Mouse (Mus musculus): ENCODE results near the gene Ddx39b. TPM values are rescaled to one million over a fixed set of nuclear protein-coding genes. Genes with fewer than 3 reads are reported as not detected.
A peak's percentile ranks its signal among the peaks of the same experiment; 100 is the strongest.

Ddx39b gene
- polyA plus RNA-seq, 1 experiment from 2014 or later = 523 TPM

GRCm38 (mm10) chr17:35257824-35258491, 16.4 kb downstream of the Ddx39b start:
- Histone ChIP-seq H3K4me1 (0 out of 2 replicates have a peak, but pooled peaks cover 5% of the 10 kb centered on the region), H3K9me3 (no peaks in the 10 kb centered on the region), H3K9ac (no peak overlapping the region; the same call in 1 of the 2 replicates), H3K4me3 (peak overlapping the region; percentile 18), H3K36me3 (peaks cover 9% of the 10 kb centered on the region), H3K27ac (no peak overlapping the region), H3K4me2 (peak overlapping the region; percentile 42), H3K27me3 (peaks cover 10% of the 10 kb centered on the region; the same call in 1 of the 2 replicates)
- WGBS = 14% methylated on average over 17 of the region's 17 CpGs
- ATAC-seq (ENCODE audit: borderline replicate concordance, extremely low read depth, low FRiP score, low TSS enrichment) = no peak

- Histone ChIP-seq H3K4me2 (peak overlapping the region; percentile 42; the same call in 1 of the 2 replicates), H3K9me3 (no peaks in the 10 kb centered on the region), H3K9ac (no peak overlapping the region), H3K27me3 (peaks cover 18% of the 10 kb centered on the region; the same call in 1 of the 2 replicates), H3K27ac (no peak overlapping the region), H3K4me1 (0 out of 2 replicates have a peak, but pooled peaks cover 5% of the 10 kb centered on the region), H3K4me3 (no peak overlapping the region), H3K36me3 (peaks cover 1% of the 10 kb centered on the region)
- no peak for ATAC-seq (ENCODE audit: borderline replicate concordance, extremely low read depth, low FRiP score, low TSS enrichment)
- 53% methylated on average over 13 of the region's 14 CpGs for WGBS
Measured at GRCm38 (mm10) chr17:35258492-35259478, 17.2 kb downstream of the Ddx39b start.

- H3K9ac ChIP-seq = no peak overlapping the region
- H3K9me3 ChIP-seq = no peaks in the 10 kb centered on the region
- no peaks in the 10 kb centered on the region for H3K36me3 ChIP-seq
- 0 out of 2 replicates have a peak, but pooled peaks cover 5% of the 10 kb centered on the region for H3K4me1 ChIP-seq
- no peak overlapping the region for H3K4me3 ChIP-seq
- H3K4me2 ChIP-seq = no peak overlapping the region
- ATAC-seq (ENCODE audit: borderline replicate concordance, extremely low read depth, low FRiP score, low TSS enrichment) = no peak
- H3K27me3 ChIP-seq = peaks cover 26% of the 10 kb centered on the region; the same call in 1 of the 2 replicates
- H3K27ac ChIP-seq = no peak overlapping the region
- 73% methylated on average over 4 of the region's 4 CpGs for WGBS
Measured at GRCm38 (mm10) chr17:35259621-35260020, 18.1 kb downstream of the Ddx39b start.

- Histone ChIP-seq H3K27ac (no peak overlapping the region), H3K36me3 (no peaks in the 10 kb centered on the region), H3K4me1 (0 out of 2 replicates have a peak, but pooled peaks cover 5% of the 10 kb centered on the region), H3K4me3 (no peak overlapping the region), H3K9me3 (no peaks in the 10 kb centered on the region), H3K9ac (no peak overlapping the region), H3K4me2 (no peak overlapping the region), H3K27me3 (peaks cover 30% of the 10 kb centered on the region; the same call in 1 of the 2 replicates)
- ATAC-seq (ENCODE audit: borderline replicate concordance, extremely low read depth, low FRiP score, low TSS enrichment) = no peak
- 56% methylated on average over 13 of the region's 13 CpGs for WGBS
Measured at GRCm38 (mm10) chr17:35261651-35262050, 20.1 kb downstream of the Ddx39b start.

DNA sequence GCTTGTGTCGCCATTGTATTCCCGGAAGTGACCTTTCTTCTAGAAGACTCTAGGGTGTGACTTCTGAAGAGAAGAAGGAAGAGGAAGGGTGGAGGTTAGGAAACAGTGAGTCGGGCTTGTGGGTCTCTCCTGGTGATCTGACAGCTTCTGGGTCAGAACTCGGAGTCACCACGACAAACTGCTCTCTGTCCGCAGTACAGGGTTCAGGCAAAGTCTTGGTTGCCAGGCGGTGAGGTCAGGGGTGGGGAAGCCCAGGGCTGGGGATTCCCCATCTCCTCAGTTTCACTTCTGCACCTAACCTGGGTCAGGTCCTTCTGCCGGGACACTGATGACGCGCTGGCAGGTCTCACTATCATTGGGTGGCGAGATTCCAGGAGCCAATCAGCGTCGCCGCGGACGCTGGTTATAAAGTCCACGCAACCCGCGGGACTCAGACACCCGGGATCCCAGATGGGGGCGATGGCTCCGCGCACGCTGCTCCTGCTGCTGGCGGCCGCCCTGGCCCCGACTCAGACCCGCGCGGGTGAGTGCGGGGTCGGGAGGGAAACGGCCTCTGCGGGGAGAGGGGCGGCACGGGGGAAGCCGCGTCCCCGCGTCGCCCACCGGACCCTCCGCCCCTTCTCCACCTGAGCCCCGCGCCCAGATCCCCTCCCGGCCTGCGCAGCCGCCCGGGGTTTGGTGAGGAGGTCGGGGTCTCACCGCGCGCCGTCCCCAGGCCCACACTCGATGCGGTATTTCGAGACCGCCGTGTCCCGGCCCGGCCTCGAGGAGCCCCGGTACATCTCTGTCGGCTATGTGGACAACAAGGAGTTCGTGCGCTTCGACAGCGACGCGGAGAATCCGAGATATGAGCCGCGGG, 21.3 kb downstream of the Ddx39b start, which contains the start of gene H2-D1:
Gene H2-D1, plus strand, starts transcription at position 67 of the 859 bp plus-strand sequence.
- H3K9me3 ChIP-seq = no peaks in the 10 kb centered on the region
- no peak within 1 kb of the TSS for H3K27ac ChIP-seq
- WGBS = 1% methylated on average over 73 of the region's 73 CpGs
- peak within 1 kb of the TSS; percentile 98 for H3K4me2 ChIP-seq
- H3K27me3 ChIP-seq = peaks cover 30% of the 10 kb centered on the region; the same call in 1 of the 2 replicates
- ATAC-seq (ENCODE audit: borderline replicate concordance, extremely low read depth, low FRiP score, low TSS enrichment) = peak; percentile 84
- H3K4me1 ChIP-seq = 0 out of 2 replicates have a peak, but pooled peaks cover 5% of the 10 kb centered on the region
- H3K9ac ChIP-seq = peak within 1 kb of the TSS; percentile 49
- H3K36me3 ChIP-seq = no peaks in the 10 kb centered on the region
- peak within 1 kb of the TSS; percentile 67 for H3K4me3 ChIP-seq

- H3K4me2 ChIP-seq = peak overlapping the region; percentile 98
- peaks cover 30% of the 10 kb centered on the region; the same call in 1 of the 2 replicates for H3K27me3 ChIP-seq
- peak; percentile 56 for ATAC-seq (ENCODE audit: borderline replicate concordance, extremely low read depth, low FRiP score, low TSS enrichment)
- no peaks in the 10 kb centered on the region for H3K36me3 ChIP-seq
- H3K9ac ChIP-seq = peak overlapping the region; percentile 49
- H3K4me1 ChIP-seq = 0 out of 2 replicates have a peak, but pooled peaks cover 5% of the 10 kb centered on the region
- whole genome bisulfite sequencing = 2% methylated on average over 31 of the region's 31 CpGs
- peak overlapping the region; percentile 67 for H3K4me3 ChIP-seq
- no peak overlapping the region for H3K27ac ChIP-seq
- H3K9me3 ChIP-seq = no peaks in the 10 kb centered on the region
Measured at GRCm38 (mm10) chr17:35263523-35263883, 22.0 kb downstream of the Ddx39b start.

GRCm38 (mm10) chr17:35267399-35268086, 26.0 kb downstream of the Ddx39b start:
- Histone ChIP-seq H3K27ac (no peak overlapping the region), H3K9ac (no peak overlapping the region), H3K27me3 (peaks cover 21% of the 10 kb centered on the region; the same call in 1 of the 2 replicates), H3K4me1 (0 out of 2 replicates have a peak, but pooled peaks cover 2% of the 10 kb centered on the region), H3K4me3 (no peak overlapping the region), H3K36me3 (no peaks in the 10 kb centered on the region), H3K9me3 (no peaks in the 10 kb centered on the region), H3K4me2 (no peak overlapping the region)
- no peak for ATAC-seq (ENCODE audit: borderline replicate concordance, extremely low read depth, low FRiP score, low TSS enrichment)
- WGBS = 82% methylated on average over 1 of the region's 1 CpGs

GRCm38 (mm10) chr17:35269653-35270347, 28.3 kb downstream of the Ddx39b start:
- no peaks in the 10 kb centered on the region for H3K36me3 ChIP-seq
- no peaks in the 10 kb centered on the region for H3K4me1 ChIP-seq
- no peak overlapping the region for H3K9ac ChIP-seq
- no peak overlapping the region for H3K4me2 ChIP-seq
- ATAC-seq (ENCODE audit: borderline replicate concordance, extremely low read depth, low FRiP score, low TSS enrichment) = no peak
- H3K27me3 ChIP-seq = 0 out of 2 replicates have a peak, but pooled peaks cover 3% of the 10 kb centered on the region
- no peak overlapping the region for H3K4me3 ChIP-seq
- 29% methylated on average over 3 of the region's 3 CpGs for WGBS
- H3K9me3 ChIP-seq = no peaks in the 10 kb centered on the region
- H3K27ac ChIP-seq = no peak overlapping the region

- no peaks in the 10 kb centered on the region for H3K36me3 ChIP-seq
- no peak overlapping the region for H3K4me2 ChIP-seq
- H3K4me1 ChIP-seq = no peaks in the 10 kb centered on the region
- H3K27me3 ChIP-seq = peaks cover 20% of the 10 kb centered on the region
- ATAC-seq (ENCODE audit: borderline replicate concordance, extremely low read depth, low FRiP score, low TSS enrichment) = no peak
- no peak overlapping the region for H3K4me3 ChIP-seq
- 64% methylated on average over 3 of the region's 3 CpGs for WGBS
- H3K27ac ChIP-seq = no peak overlapping the region
- no peaks in the 10 kb centered on the region for H3K9me3 ChIP-seq
- H3K9ac ChIP-seq = no peak overlapping the region
Measured at GRCm38 (mm10) chr17:35272249-35272648, 30.7 kb downstream of the Ddx39b start.

GRCm38 (mm10) chr17:35274770-35275169, 33.2 kb downstream of the Ddx39b start:
- H3K36me3 ChIP-seq = no peaks in the 10 kb centered on the region
- peaks cover 24% of the 10 kb centered on the region for H3K27me3 ChIP-seq
- WGBS = 4% methylated on average over 11 of the region's 11 CpGs
- H3K4me1 ChIP-seq = no peaks in the 10 kb centered on the region
- no peak overlapping the region for H3K4me2 ChIP-seq
- no peaks in the 10 kb centered on the region for H3K9me3 ChIP-seq
- no peak overlapping the region for H3K27ac ChIP-seq
- H3K4me3 ChIP-seq = no peak overlapping the region
- peak; percentile 35; the same call in 1 of the 2 replicates for ATAC-seq (ENCODE audit: borderline replicate concordance, extremely low read depth, low FRiP score, low TSS enrichment)
- H3K9ac ChIP-seq = no peak overlapping the region

Measured in lung, embryonic 15.5 days (tissue).